Mouse (Mus musculus) ES-Bruce4 (cell line): ENCODE measurements around the gene Gskip. TPM values are rescaled to one million over a fixed set of nuclear protein-coding genes. Genes with fewer than 3 reads are reported as not detected.
A peak's percentile ranks its signal among the peaks of the same experiment; 100 is the strongest.

Experiments used
- H3K27ac ChIP-seq: 2 replicates; pipeline ENCODE4 v1.5.1; 2012; ENCODE audit warnings: low read length, inconsistent platforms; ENCODE audit not compliant: insufficient read depth
- H3K27me3 ChIP-seq: 2 replicates; pipeline ENCODE4 v1.6.1; 2012; ENCODE audit warnings: mild to moderate bottlenecking, low read length, inconsistent platforms; ENCODE audit not compliant: control insufficient read depth, poor library complexity, insufficient read depth, severe bottlenecking
- H3K36me3 ChIP-seq: 2 replicates; pipeline ENCODE4 v1.6.1; 2012; ENCODE audit warnings: inconsistent platforms, mild to moderate bottlenecking, low read length, moderate library complexity; ENCODE audit not compliant: control insufficient read depth, poor library complexity, insufficient read depth, severe bottlenecking
- H3K4me1 ChIP-seq: one replicate; pipeline ENCODE4 v1.8.1; 2011; ENCODE audit warnings: low read length; ENCODE audit not compliant: control insufficient read depth, insufficient read depth
- H3K4me3 ChIP-seq: 2 replicates; pipeline ENCODE4 v1.5.1; 2011; ENCODE audit warnings: low read depth, mild to moderate bottlenecking, low read length
- H3K9ac ChIP-seq: 2 replicates; pipeline ENCODE4 v1.6.1; 2012; ENCODE audit warnings: low read depth, mild to moderate bottlenecking, inconsistent platforms; ENCODE audit not compliant: poor library complexity, severe bottlenecking
- H3K9me3 ChIP-seq: replicated peaks from 2 replicates; pipeline ENCODE4 v1.6.1; 2012; ENCODE audit warnings: mild to moderate bottlenecking, low read length, inconsistent platforms; ENCODE audit not compliant: control insufficient read depth, poor library complexity, insufficient read depth, severe bottlenecking
- CTCF ChIP-seq: IDR thresholded peaks from one replicate; pipeline ENCODE4 v1.8.1; 2011; ENCODE audit warnings: low read depth, low read length
- EP300 ChIP-seq: IDR thresholded peaks from 2 replicates; pipeline ENCODE4 v1.6.1; 2011; ENCODE audit warnings: low read depth, low read length; ENCODE audit not compliant: insufficient read depth
- POLR2A ChIP-seq: IDR thresholded peaks from one replicate; pipeline ENCODE4 v1.8.1; 2011; ENCODE audit warnings: low read length; ENCODE audit not compliant: insufficient read depth
- polyA plus RNA-seq: library from polyadenylated mRNA; stranded (reverse); fragments of >200 nt; gene quantifications from 2 replicates; pipeline ENCODE4 v1.2.4, GENCODE M21; 2011; ENCODE audit warnings: low read depth; ENCODE audit not compliant: missing spikeins, insufficient read depth, insufficient read length

Gene Gskip
- polyA plus RNA-seq, 1 experiment, result 8.1 TPM

DNA sequence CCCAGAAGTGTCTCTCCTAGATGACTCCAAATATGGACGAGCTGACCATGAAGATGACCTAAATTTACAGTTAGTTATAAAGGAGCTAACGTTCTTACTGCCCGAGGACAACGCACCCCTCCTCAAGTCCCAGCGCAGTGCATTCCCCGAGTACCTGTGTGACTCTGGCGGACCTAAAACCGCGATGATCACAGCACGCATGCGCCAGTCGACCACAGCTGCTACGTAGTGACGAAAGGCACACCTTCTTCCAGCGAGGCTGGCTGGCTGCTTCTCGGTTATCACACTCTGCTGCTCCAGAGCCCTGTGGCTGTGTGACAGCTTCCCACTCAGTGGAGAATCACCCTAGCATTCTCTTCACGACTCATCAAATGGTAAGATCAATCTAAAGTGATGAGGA is 34.0 kb downstream of the Gskip start:
- Histone ChIP-seq H3K4me3 (peak overlapping the region; percentile 8), H3K9ac (no peak overlapping the region), H3K4me1 (no peaks in the 10 kb centered on the region), H3K27ac (no peak overlapping the region), H3K27me3 (no peaks in the 10 kb centered on the region), H3K9me3 (no peaks in the 10 kb centered on the region), H3K36me3 (no peaks in the 10 kb centered on the region)
- no peak for TF ChIP-seq CTCF
- no peak for TF ChIP-seq EP300
- no peak for TF ChIP-seq POLR2A

DNA sequence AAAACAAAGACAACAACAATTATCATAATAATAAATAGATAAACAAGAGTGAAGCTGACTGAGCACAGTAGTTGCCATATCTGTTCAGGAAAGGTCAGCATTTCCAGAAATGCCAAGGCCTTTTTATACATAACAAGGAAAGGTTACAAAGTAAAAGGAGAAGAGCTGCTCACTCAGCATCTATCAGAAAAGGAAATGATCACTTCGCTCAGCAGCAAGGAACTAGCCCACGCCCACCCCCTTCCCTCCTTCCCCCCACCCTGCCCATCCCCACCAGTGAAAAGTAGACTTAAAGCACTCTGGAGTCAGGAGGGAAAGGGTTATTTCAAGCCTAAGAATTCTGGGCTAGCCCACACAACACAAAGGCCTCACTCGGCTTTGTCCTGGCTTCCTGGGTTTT is 35.6 kb downstream of the Gskip start:
- Histone ChIP-seq H3K9ac (no peak overlapping the region), H3K36me3 (no peaks in the 10 kb centered on the region), H3K27ac (no peak overlapping the region), H3K4me3 (no peak overlapping the region), H3K4me1 (no peaks in the 10 kb centered on the region), H3K27me3 (no peaks in the 10 kb centered on the region), H3K9me3 (no peaks in the 10 kb centered on the region)
- TF ChIP-seq POLR2A, result no peak
- no peak for TF ChIP-seq CTCF
- no peak for TF ChIP-seq EP300

DNA sequence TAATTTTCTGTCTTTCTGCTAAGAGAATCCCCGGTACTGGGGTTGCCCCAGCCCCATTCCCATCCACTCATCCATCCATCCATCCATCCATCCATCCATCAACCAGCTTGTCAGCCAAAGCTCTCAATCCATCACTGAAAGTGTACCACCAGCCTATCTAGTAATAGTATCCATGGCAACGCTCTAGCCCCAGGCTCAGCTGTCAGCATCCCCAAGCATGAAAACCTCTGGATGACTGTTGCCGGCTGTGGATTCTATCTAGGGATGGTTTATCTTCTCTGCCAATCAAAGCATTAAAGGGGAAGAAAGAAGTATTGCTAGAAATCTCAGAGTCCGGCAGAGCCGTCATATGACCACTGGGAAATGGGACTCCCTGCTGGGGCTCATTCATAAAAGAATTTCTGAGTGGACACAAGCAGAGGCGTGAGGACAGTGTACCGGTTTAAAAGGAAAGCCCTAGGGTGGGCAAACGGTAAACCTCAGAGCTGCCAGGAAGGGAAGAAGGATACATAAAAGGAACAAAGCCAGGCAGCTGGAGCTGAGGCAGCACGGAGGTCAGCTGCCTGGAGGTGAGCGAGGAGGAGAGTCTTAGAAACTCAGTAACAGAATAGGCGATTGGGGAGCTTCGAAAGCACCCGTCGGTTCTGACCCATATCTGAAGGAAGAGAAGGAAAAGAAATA is 37.0 kb downstream of the Gskip start:
- no peak overlapping the region for H3K4me3 ChIP-seq
- H3K36me3 ChIP-seq, result no peaks in the 10 kb centered on the region
- peaks cover 1% of the 10 kb centered on the region for H3K4me1 ChIP-seq
- H3K27me3 ChIP-seq, result no peaks in the 10 kb centered on the region
- TF ChIP-seq CTCF (no peak), POLR2A (no peak), EP300 (no peak)
- H3K9ac ChIP-seq, result no peak overlapping the region
- no peak overlapping the region for H3K27ac ChIP-seq
- no peaks in the 10 kb centered on the region for H3K9me3 ChIP-seq

DNA sequence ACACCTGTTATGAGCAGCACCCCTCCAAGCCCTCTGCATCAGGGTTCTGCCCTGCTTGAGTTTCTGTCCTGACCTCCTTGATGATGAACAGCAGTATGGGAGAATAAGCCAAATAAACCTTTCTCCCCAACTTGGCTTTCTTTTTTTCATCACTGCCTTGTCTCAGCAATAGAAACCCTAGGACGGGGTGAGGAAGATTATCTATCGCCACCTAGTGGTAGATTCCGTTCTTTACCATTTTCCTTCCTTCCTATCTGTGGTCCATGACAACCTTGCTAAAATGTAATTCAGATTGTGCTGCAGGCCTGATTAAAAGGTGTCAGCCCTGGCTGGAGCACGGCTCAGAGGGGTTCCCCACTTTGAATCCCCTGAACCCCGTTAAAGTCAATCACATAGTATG is 38.0 kb downstream of the Gskip start:
- TF ChIP-seq EP300 (no peak), CTCF (peak; percentile 37), POLR2A (no peak)
- Histone ChIP-seq H3K4me1 (peaks cover 1% of the 10 kb centered on the region), H3K9ac (no peak overlapping the region), H3K27ac (no peak overlapping the region), H3K4me3 (no peak overlapping the region), H3K27me3 (no peaks in the 10 kb centered on the region), H3K9me3 (no peaks in the 10 kb centered on the region), H3K36me3 (no peaks in the 10 kb centered on the region)

DNA sequence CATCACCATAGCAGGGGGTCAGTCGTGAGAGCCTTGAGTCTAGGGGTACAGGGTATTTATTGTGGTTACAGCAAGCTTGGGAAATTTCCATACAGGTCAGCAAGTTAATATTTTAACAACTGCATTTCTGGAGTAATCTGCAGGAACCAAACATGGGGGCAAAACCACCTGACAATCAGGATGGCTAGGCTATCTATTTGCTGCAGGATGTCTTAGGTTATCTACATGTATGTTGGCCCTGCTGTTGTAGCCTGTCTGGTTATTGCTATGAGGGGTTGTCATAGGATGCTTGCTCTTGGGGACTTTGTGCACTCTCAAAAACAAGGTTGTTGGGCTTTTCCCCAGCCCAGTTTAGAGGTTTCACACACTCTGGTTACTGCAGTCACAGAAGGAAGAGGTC is 40.0 kb downstream of the Gskip start:
- H3K4me1 ChIP-seq, result peaks cover 1% of the 10 kb centered on the region
- H3K27ac ChIP-seq, result no peak overlapping the region
- H3K36me3 ChIP-seq, result no peaks in the 10 kb centered on the region
- H3K9me3 ChIP-seq, result no peaks in the 10 kb centered on the region
- no peak overlapping the region for H3K4me3 ChIP-seq
- no peaks in the 10 kb centered on the region for H3K27me3 ChIP-seq
- H3K9ac ChIP-seq, result no peak overlapping the region
- no peak for TF ChIP-seq POLR2A
- no peak for TF ChIP-seq CTCF
- TF ChIP-seq EP300, result no peak

DNA sequence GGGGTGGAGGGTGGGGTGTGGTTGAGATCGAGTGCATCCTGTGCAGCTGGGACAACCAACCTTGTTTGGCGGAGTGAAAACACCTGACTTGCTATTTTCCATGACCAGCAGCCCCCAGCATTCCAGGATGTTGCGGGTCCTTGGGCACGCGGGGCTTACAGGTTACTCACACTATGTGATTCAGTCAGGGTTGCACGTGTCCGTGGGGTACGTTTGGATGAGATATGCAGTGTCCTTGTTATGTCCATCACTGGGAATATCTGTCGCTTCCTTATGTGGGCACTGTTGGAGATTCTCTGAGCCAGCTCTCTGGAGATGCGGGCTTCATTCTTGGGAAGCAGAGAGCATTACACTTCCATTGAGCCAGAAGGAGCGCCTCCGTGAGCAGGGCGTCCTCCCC is 41.1 kb downstream of the Gskip start:
- Histone ChIP-seq H3K27me3 (no peaks in the 10 kb centered on the region), H3K9me3 (no peaks in the 10 kb centered on the region), H3K4me1 (peaks cover 1% of the 10 kb centered on the region), H3K27ac (no peak overlapping the region), H3K36me3 (no peaks in the 10 kb centered on the region), H3K9ac (no peak overlapping the region), H3K4me3 (no peak overlapping the region)
- TF ChIP-seq POLR2A (no peak), EP300 (no peak), CTCF (no peak)
